Mouse (Mus musculus): Measurements from ENCODE around the gene Arhgef25. TPM values are rescaled to one million over a fixed set of nuclear protein-coding genes. Genes with fewer than 3 reads are reported as not detected.

Gene Arhgef25
- polyA plus RNA-seq, 1 experiment from 2014 or later = 5.4 TPM

DNA sequence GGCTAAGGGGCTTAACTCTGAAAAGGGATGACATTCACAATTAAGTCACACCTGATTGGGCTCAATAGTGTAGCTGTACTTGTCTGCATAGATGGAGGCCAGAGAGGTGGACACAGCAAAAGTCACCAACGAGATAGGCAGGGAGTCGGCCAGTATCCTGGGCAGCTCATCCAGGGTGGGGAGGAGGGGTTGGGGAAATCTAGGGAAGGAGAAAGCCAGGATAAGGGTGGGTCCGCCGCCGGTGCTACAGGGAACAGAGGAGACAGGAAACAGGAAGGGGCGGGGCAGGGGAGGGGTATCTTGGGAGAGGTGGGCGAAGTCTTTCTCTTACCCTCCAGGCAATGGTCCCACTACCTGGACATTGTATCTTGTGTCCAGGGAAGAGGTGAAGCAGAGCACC is 13.1 kb downstream of the Arhgef25 start:
- Histone ChIP-seq H3K4me3 (replicated peaks) (peak overlapping the region; percentile 34; the same call in 1 of the 2 replicates), H3K27ac (replicated peaks) (no peak overlapping the region), H3K4me2 (peak overlapping the region; percentile 69), H3K4me1 (replicated peaks) (peaks cover 44% of the 10 kb centered on the region), H3K9ac (no peak overlapping the region), H3K9me3 (replicated peaks) (no peaks in the 10 kb centered on the region), H3K36me3 (replicated peaks) (peaks cover 5% of the 10 kb centered on the region; the same call in 1 of the 2 replicates), H3K27me3 (peaks cover 85% of the 10 kb centered on the region)
- ATAC-seq (ENCODE audit: insufficient read depth) = no peak
- WGBS (ENCODE audit: insufficient replicate concordance) = 5% methylated on average over 7 of the region's 7 CpGs

GRCm38 (mm10) chr10:127176228-127176627 is 13.7 kb downstream of the Arhgef25 start:
- H3K9me3 ChIP-seq (replicated peaks) = no peaks in the 10 kb centered on the region
- H3K27ac ChIP-seq (replicated peaks) = no peak overlapping the region
- no peak overlapping the region for H3K9ac ChIP-seq
- WGBS (ENCODE audit: insufficient replicate concordance) = 34% methylated on average over 3 of the region's 3 CpGs
- peaks cover 45% of the 10 kb centered on the region for H3K4me1 ChIP-seq (replicated peaks)
- no peak overlapping the region for H3K4me2 ChIP-seq
- H3K36me3 ChIP-seq (replicated peaks) = peaks cover 10% of the 10 kb centered on the region
- peaks cover 84% of the 10 kb centered on the region for H3K27me3 ChIP-seq
- no peak for ATAC-seq (ENCODE audit: insufficient read depth)
- H3K4me3 ChIP-seq (replicated peaks) = no peak overlapping the region

DNA sequence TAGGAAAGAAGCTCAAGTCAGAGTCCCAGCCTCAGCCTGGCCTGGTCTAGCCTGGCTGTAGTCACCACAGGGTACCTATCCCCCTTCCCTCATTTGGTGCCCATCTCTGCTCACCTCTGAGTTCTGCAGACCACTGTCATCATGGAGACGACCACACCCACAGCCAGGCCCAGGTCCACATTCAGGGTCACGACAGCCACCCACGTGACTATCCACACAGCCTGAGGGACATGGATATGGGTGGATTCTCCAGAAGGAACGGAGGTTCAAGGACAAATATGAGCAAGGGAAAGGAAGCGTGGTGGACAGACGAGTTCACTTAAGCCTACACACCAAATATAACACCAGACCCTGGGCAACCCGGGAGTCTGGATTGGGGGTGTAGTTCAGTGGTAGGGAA is 15.7 kb downstream of the Arhgef25 start:
- 70% methylated on average over 7 of the region's 7 CpGs for WGBS (ENCODE audit: insufficient replicate concordance)
- Histone ChIP-seq H3K9me3 (replicated peaks) (no peaks in the 10 kb centered on the region), H3K4me1 (replicated peaks) (peaks cover 47% of the 10 kb centered on the region), H3K4me3 (replicated peaks) (no peak overlapping the region), H3K27me3 (peaks cover 84% of the 10 kb centered on the region), H3K4me2 (no peak overlapping the region), H3K36me3 (replicated peaks) (peaks cover 12% of the 10 kb centered on the region), H3K27ac (replicated peaks) (no peak overlapping the region), H3K9ac (no peak overlapping the region)
- no peak for ATAC-seq (ENCODE audit: insufficient read depth)

DNA sequence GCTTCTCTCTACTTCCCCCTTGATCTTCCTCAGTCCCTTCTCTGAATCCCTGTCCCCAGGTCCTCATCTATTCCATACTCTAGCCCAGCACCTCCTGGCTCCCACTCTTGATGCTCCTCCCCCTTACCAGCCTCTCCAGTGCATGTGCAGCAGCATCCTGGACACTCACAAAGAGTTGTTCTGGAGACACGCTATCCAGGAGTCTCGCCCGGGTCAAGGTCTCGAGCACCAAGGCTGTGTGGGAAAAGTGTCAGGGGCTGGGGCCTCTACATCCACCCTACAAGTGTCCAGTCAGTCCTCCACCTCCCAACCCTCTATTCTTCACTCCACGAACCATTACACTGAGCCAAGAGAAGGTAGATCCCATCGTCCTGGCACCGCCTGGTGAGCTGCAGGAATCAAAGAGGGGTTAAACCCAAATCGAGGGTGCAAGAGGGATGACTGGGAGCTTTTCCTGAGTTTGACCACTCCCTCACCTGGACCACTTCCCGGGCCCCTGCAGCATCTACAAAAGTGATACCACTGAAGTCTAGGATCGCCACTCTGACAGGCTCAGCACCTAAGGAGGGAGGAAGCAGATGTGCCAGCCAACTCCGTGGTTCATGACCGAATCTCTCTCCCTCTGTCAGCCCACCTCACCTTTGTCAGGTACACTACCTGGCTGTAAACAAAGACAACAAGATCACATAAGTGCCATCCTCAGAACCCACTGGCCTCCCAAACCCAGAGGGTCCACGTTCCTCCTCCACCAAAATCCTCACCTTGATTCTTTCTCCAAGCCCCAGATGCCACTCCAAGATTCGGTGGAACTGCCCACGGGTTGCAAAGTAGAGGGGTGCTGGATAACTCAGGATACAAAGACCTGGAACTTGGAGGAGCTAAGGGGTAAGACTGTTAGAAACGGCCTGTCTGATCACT is 16.5 kb downstream of the Arhgef25 start:
- Histone ChIP-seq H3K4me3 (replicated peaks) (no peak overlapping the region), H3K9me3 (replicated peaks) (no peaks in the 10 kb centered on the region), H3K27ac (replicated peaks) (no peak overlapping the region), H3K4me2 (no peak overlapping the region), H3K4me1 (replicated peaks) (peaks cover 40% of the 10 kb centered on the region), H3K36me3 (replicated peaks) (peaks cover 14% of the 10 kb centered on the region), H3K9ac (no peak overlapping the region), H3K27me3 (peaks cover 78% of the 10 kb centered on the region)
- no peak for ATAC-seq (ENCODE audit: insufficient read depth)
- 59% methylated on average over 16 of the region's 16 CpGs for WGBS (ENCODE audit: insufficient replicate concordance)

DNA sequence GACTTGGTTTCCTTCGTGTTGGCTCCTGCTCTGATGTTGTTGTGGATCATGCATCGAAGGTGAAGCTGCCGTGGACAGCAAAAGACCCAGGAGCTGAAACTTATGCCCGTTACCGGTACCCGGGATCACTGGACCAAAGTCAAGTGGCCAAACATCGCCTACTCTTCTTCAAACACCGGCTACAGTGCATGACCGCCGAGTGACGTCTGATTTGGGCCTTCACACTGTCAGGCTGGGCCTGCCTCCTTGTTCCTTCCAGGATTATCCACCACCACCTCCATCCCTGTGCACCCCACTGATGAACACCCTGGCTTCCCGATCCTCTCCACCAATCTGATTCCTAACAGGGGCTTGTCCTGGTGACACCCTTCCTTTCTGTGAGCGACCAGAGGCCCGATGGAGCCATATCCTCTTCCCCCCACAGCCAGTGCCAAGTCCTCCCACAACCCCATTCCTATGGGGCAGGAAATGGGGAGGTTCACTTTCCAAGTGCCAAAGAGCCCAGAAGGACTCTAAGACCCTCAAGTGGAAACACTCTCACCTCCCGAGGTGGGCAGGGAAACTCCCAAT is 18.2 kb downstream of the Arhgef25 start:
- H3K4me2 ChIP-seq = no peak overlapping the region
- H3K36me3 ChIP-seq (replicated peaks) = peaks cover 14% of the 10 kb centered on the region
- no peak overlapping the region for H3K4me3 ChIP-seq (replicated peaks)
- peaks cover 76% of the 10 kb centered on the region for H3K27me3 ChIP-seq
- peaks cover 39% of the 10 kb centered on the region for H3K4me1 ChIP-seq (replicated peaks)
- no peaks in the 10 kb centered on the region for H3K9me3 ChIP-seq (replicated peaks)
- 76% methylated on average over 15 of the region's 15 CpGs for WGBS (ENCODE audit: insufficient replicate concordance)
- no peak for ATAC-seq (ENCODE audit: insufficient read depth)
- H3K27ac ChIP-seq (replicated peaks) = no peak overlapping the region
- H3K9ac ChIP-seq = no peak overlapping the region

DNA sequence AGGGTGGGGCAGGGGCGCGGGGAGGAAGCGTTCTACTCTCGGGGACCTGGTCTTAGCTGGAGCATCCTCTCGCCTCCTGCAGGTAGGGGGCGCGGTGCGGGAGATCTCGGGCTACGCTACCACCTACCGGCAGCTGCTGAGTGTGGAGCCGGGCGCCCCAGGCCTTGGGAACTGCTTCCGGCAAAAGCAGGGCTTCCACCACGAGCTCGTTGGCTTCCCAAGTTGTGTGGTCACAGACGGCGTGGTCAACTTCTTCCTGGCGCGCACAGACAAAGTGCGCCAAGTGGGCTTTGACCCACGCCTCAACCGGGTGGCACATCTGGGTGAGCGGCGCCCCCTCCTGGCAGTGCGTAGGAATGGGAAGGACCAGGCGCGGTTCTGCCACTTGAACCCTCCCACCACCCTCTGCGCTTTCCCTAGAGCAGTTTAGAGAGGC is 19.0 kb downstream of the Arhgef25 start:
- no peak overlapping the region for H3K27ac ChIP-seq (replicated peaks)
- H3K4me1 ChIP-seq (replicated peaks) = peaks cover 46% of the 10 kb centered on the region
- peaks cover 76% of the 10 kb centered on the region for H3K27me3 ChIP-seq
- H3K9ac ChIP-seq = peak overlapping the region; percentile 40; the same call in 1 of the 2 replicates
- peak; percentile 66 for ATAC-seq (ENCODE audit: insufficient read depth)
- H3K36me3 ChIP-seq (replicated peaks) = peaks cover 14% of the 10 kb centered on the region
- peak overlapping the region; percentile 56 for H3K4me3 ChIP-seq (replicated peaks)
- no peaks in the 10 kb centered on the region for H3K9me3 ChIP-seq (replicated peaks)
- peak overlapping the region; percentile 83 for H3K4me2 ChIP-seq
- WGBS (ENCODE audit: insufficient replicate concordance) = 2% methylated on average over 29 of the region's 29 CpGs

DNA sequence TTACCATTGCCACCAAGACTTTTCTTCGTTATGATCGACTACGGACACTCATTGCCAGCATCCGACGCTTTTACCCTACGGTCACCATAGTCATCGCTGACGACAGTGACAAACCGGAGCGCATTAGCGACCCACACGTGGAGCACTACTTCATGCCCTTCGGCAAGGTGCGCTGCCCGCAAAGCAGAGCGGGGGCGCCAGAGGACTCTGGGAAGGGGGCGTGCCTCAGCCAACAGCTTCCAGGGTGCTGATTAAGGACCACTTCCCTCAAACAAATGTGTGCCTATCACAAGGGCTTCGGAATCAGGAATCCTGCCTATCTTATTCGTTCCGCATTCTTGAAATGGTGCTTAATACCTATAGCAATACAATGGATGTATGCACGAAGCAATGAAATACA is 19.9 kb downstream of the Arhgef25 start:
- peak overlapping the region; percentile 83 for H3K4me2 ChIP-seq
- H3K9ac ChIP-seq = 0 out of 2 replicates have a peak overlapping the region, but pooled peaks have one; percentile 40
- peaks cover 54% of the 10 kb centered on the region for H3K4me1 ChIP-seq (replicated peaks)
- no peak for ATAC-seq (ENCODE audit: insufficient read depth)
- H3K4me3 ChIP-seq (replicated peaks) = peak overlapping the region; percentile 56
- peaks cover 76% of the 10 kb centered on the region for H3K27me3 ChIP-seq
- H3K27ac ChIP-seq (replicated peaks) = no peak overlapping the region
- peaks cover 14% of the 10 kb centered on the region for H3K36me3 ChIP-seq (replicated peaks)
- H3K9me3 ChIP-seq (replicated peaks) = no peaks in the 10 kb centered on the region
- WGBS (ENCODE audit: insufficient replicate concordance) = 16% methylated on average over 22 of the region's 22 CpGs

DNA sequence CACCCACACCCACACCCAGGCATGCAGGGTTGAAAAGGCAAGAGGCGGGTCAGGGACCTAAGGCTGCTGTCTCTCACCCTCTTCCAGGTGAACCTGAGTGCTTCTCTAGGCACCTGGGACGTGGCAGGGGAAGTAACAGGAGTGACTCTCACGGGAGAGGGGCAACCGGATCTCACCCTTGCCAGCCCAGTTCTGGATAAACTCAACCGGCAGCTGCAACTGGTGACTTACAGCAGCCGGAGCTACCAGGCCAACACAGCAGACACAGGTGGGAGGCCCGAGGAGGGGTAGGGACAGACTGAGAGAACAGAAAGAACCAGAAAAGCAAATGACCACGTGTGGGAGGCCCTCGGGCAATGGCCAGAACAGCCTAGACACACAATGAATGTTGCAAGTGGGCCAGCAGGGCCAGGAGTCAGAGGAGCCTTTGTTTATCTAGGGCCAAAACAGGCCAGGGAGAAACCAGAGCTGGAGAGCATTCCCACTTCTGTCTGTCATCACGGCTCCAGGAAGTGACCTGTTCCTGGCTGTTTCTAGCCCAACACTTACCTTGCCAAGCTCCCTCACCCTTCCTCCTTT is 22.2 kb downstream of the Arhgef25 start:
- ATAC-seq (ENCODE audit: insufficient read depth) = peak; percentile 8; the same call in 1 of the 2 replicates
- WGBS (ENCODE audit: insufficient replicate concordance) = 60% methylated on average over 10 of the region's 10 CpGs
- Histone ChIP-seq H3K27me3 (peaks cover 78% of the 10 kb centered on the region), H3K4me3 (replicated peaks) (0 out of 2 replicates have a peak overlapping the region, but pooled peaks have one; percentile 65), H3K9ac (no peak overlapping the region), H3K36me3 (replicated peaks) (peaks cover 14% of the 10 kb centered on the region), H3K4me2 (peak overlapping the region; percentile 97), H3K27ac (replicated peaks) (peak overlapping the region; percentile 46), H3K4me1 (replicated peaks) (peaks cover 66% of the 10 kb centered on the region), H3K9me3 (replicated peaks) (no peaks in the 10 kb centered on the region)

- H3K27me3 ChIP-seq = peaks cover 77% of the 10 kb centered on the region
- H3K27ac ChIP-seq (replicated peaks) = peak overlapping the region; percentile 76
- peak overlapping the region; percentile 69; the same call in 1 of the 2 replicates for H3K9ac ChIP-seq
- peaks cover 11% of the 10 kb centered on the region for H3K36me3 ChIP-seq (replicated peaks)
- peaks cover 66% of the 10 kb centered on the region for H3K4me1 ChIP-seq (replicated peaks)
- peak overlapping the region; percentile 97 for H3K4me2 ChIP-seq
- 25% methylated on average over 15 of the region's 15 CpGs for WGBS (ENCODE audit: insufficient replicate concordance)
- no peak for ATAC-seq (ENCODE audit: insufficient read depth)
- peak overlapping the region; percentile 65 for H3K4me3 ChIP-seq (replicated peaks)
- no peaks in the 10 kb centered on the region for H3K9me3 ChIP-seq (replicated peaks)
Measured at GRCm38 (mm10) chr10:127166771-127167613, 22.9 kb downstream of the Arhgef25 start.

DNA sequence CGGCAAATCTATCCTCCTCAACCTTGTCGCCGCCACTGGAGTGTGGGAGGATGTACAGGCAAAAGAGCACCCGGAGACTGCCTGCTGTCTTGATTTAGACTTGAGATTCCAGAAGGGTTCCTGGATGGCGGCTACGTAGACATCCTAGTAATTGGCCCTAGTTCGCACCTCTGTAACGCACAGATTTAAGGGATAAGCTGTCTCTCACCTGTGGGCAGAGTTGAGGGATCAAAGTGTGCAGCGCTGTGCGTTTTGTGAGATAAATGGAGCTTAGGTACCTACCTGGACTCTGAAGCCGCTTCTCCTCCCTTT is 23.5 kb downstream of the Arhgef25 start:
- Histone ChIP-seq H3K27ac (replicated peaks) (peak overlapping the region; percentile 76; the same call in 1 of the 2 replicates), H3K27me3 (peaks cover 71% of the 10 kb centered on the region), H3K9me3 (replicated peaks) (no peaks in the 10 kb centered on the region), H3K9ac (peak overlapping the region; percentile 69), H3K4me1 (replicated peaks) (peaks cover 66% of the 10 kb centered on the region), H3K4me3 (replicated peaks) (peak overlapping the region; percentile 65), H3K36me3 (replicated peaks) (peaks cover 4% of the 10 kb centered on the region), H3K4me2 (peak overlapping the region; percentile 97)
- WGBS (ENCODE audit: insufficient replicate concordance) = 7% methylated on average over 11 of the region's 11 CpGs
- no peak for ATAC-seq (ENCODE audit: insufficient read depth)

Measured in liver, embryonic 15.5 days (tissue).